Mouse (Mus musculus): ENCODE data around the gene Sept9. TPM values are rescaled to one million over a fixed set of nuclear protein-coding genes. Genes with fewer than 3 reads are reported as not detected.

Gene Sept9
- polyA plus RNA-seq, 1 experiment from 2014 or later = 125 TPM

- no peaks in the 10 kb centered on the region for H3K9me3 ChIP-seq
- peak; percentile 66 for ATAC-seq
- H3K4me1 ChIP-seq (replicated peaks) = no peaks in the 10 kb centered on the region
- H3K9ac ChIP-seq (replicated peaks) = no peak overlapping the region
- no peak overlapping the region for H3K4me3 ChIP-seq (replicated peaks)
- H3K27me3 ChIP-seq = no peaks in the 10 kb centered on the region
- WGBS = 36% methylated on average over 8 of the region's 8 CpGs
- no peak overlapping the region for H3K4me2 ChIP-seq (replicated peaks)
- H3K36me3 ChIP-seq = peaks cover 96% of the 10 kb centered on the region
- H3K27ac ChIP-seq = no peak overlapping the region
Observed at GRCm38 (mm10) chr11:117357916-117358639, 158.6 kb downstream of the Sept9 start.

- no peak overlapping the region for H3K4me3 ChIP-seq (replicated peaks)
- no peak overlapping the region for H3K27ac ChIP-seq
- H3K36me3 ChIP-seq = peaks cover 89% of the 10 kb centered on the region
- WGBS = 83% methylated on average over 10 of the region's 10 CpGs
- H3K27me3 ChIP-seq = no peaks in the 10 kb centered on the region
- ATAC-seq = no peak
- H3K4me2 ChIP-seq (replicated peaks) = no peak overlapping the region
- no peak overlapping the region for H3K9ac ChIP-seq (replicated peaks)
- no peaks in the 10 kb centered on the region for H3K9me3 ChIP-seq
- no peaks in the 10 kb centered on the region for H3K4me1 ChIP-seq (replicated peaks)
Observed at GRCm38 (mm10) chr11:117359161-117359560, 159.7 kb downstream of the Sept9 start.

- Histone ChIP-seq H3K9ac (replicated peaks) (no peak overlapping the region), H3K4me3 (replicated peaks) (no peak overlapping the region), H3K27me3 (no peaks in the 10 kb centered on the region), H3K4me2 (replicated peaks) (no peak overlapping the region), H3K4me1 (replicated peaks) (no peaks in the 10 kb centered on the region), H3K9me3 (no peaks in the 10 kb centered on the region), H3K27ac (no peak overlapping the region), H3K36me3 (peaks cover 82% of the 10 kb centered on the region)
- WGBS = 73% methylated on average over 5 of the region's 5 CpGs
- no peak for ATAC-seq
Observed at GRCm38 (mm10) chr11:117359870-117360269, 160.4 kb downstream of the Sept9 start.

- Histone ChIP-seq H3K9me3 (no peaks in the 10 kb centered on the region), H3K9ac (replicated peaks) (no peak overlapping the region), H3K27me3 (no peaks in the 10 kb centered on the region), H3K27ac (no peak overlapping the region), H3K4me3 (replicated peaks) (no peak overlapping the region), H3K4me1 (replicated peaks) (no peaks in the 10 kb centered on the region), H3K36me3 (peaks cover 75% of the 10 kb centered on the region), H3K4me2 (replicated peaks) (no peak overlapping the region)
- 76% methylated on average over 7 of the region's 7 CpGs for WGBS
- no peak for ATAC-seq
Observed at GRCm38 (mm10) chr11:117360561-117360960, 161.1 kb downstream of the Sept9 start.

- Histone ChIP-seq H3K27me3 (no peaks in the 10 kb centered on the region), H3K4me2 (replicated peaks) (no peak overlapping the region), H3K9me3 (no peaks in the 10 kb centered on the region), H3K4me1 (replicated peaks) (no peaks in the 10 kb centered on the region), H3K36me3 (peaks cover 57% of the 10 kb centered on the region), H3K27ac (no peak overlapping the region), H3K4me3 (replicated peaks) (no peak overlapping the region), H3K9ac (replicated peaks) (no peak overlapping the region)
- ATAC-seq = no peak
- 89% methylated on average over 2 of the region's 2 CpGs for WGBS
Observed at GRCm38 (mm10) chr11:117362307-117362706, 162.8 kb downstream of the Sept9 start.

GRCm38 (mm10) chr11:117363918-117364317 is 164.5 kb downstream of the Sept9 start:
- no peaks in the 10 kb centered on the region for H3K27me3 ChIP-seq
- H3K4me1 ChIP-seq (replicated peaks) = no peaks in the 10 kb centered on the region
- H3K9me3 ChIP-seq = no peaks in the 10 kb centered on the region
- H3K4me2 ChIP-seq (replicated peaks) = no peak overlapping the region
- peaks cover 44% of the 10 kb centered on the region for H3K36me3 ChIP-seq
- no peak overlapping the region for H3K27ac ChIP-seq
- no peak overlapping the region for H3K9ac ChIP-seq (replicated peaks)
- 70% methylated on average over 3 of the region's 3 CpGs for WGBS
- no peak overlapping the region for H3K4me3 ChIP-seq (replicated peaks)
- no peak for ATAC-seq

- no peak for ATAC-seq
- H3K27me3 ChIP-seq = no peaks in the 10 kb centered on the region
- H3K4me1 ChIP-seq (replicated peaks) = no peaks in the 10 kb centered on the region
- WGBS = 14% methylated on average over 3 of the region's 3 CpGs
- H3K9ac ChIP-seq (replicated peaks) = no peak overlapping the region
- peaks cover 19% of the 10 kb centered on the region for H3K36me3 ChIP-seq
- no peaks in the 10 kb centered on the region for H3K9me3 ChIP-seq
- H3K27ac ChIP-seq = no peak overlapping the region
- H3K4me2 ChIP-seq (replicated peaks) = no peak overlapping the region
- no peak overlapping the region for H3K4me3 ChIP-seq (replicated peaks)
Observed at GRCm38 (mm10) chr11:117366426-117366825, 167.0 kb downstream of the Sept9 start.

- no peak overlapping the region for H3K4me3 ChIP-seq (replicated peaks)
- no peaks in the 10 kb centered on the region for H3K9me3 ChIP-seq
- no peaks in the 10 kb centered on the region for H3K4me1 ChIP-seq (replicated peaks)
- 84% methylated on average over 7 of the region's 7 CpGs for WGBS
- H3K9ac ChIP-seq (replicated peaks) = no peak overlapping the region
- H3K27me3 ChIP-seq = no peaks in the 10 kb centered on the region
- no peak for ATAC-seq
- H3K4me2 ChIP-seq (replicated peaks) = no peak overlapping the region
- no peak overlapping the region for H3K27ac ChIP-seq
- peaks cover 14% of the 10 kb centered on the region for H3K36me3 ChIP-seq
Observed at GRCm38 (mm10) chr11:117366861-117367357, 167.4 kb downstream of the Sept9 start.

GRCm38 (mm10) chr11:117367937-117368336 is 168.5 kb downstream of the Sept9 start:
- Histone ChIP-seq H3K27ac (no peak overlapping the region), H3K9ac (replicated peaks) (no peak overlapping the region), H3K36me3 (0 out of 2 replicates have a peak, but pooled peaks cover 5% of the 10 kb centered on the region), H3K4me1 (replicated peaks) (no peaks in the 10 kb centered on the region), H3K9me3 (no peaks in the 10 kb centered on the region), H3K4me2 (replicated peaks) (no peak overlapping the region), H3K4me3 (replicated peaks) (no peak overlapping the region), H3K27me3 (no peaks in the 10 kb centered on the region)
- 85% methylated on average over 6 of the region's 6 CpGs for WGBS
- no peak for ATAC-seq

- H3K4me2 ChIP-seq (replicated peaks) = no peak overlapping the region
- 87% methylated on average over 5 of the region's 5 CpGs for WGBS
- no peak overlapping the region for H3K27ac ChIP-seq
- H3K4me3 ChIP-seq (replicated peaks) = no peak overlapping the region
- H3K4me1 ChIP-seq (replicated peaks) = peaks cover 10% of the 10 kb centered on the region
- no peak overlapping the region for H3K9ac ChIP-seq (replicated peaks)
- no peaks in the 10 kb centered on the region for H3K36me3 ChIP-seq
- no peaks in the 10 kb centered on the region for H3K9me3 ChIP-seq
- H3K27me3 ChIP-seq = peaks cover under 1% of the 10 kb centered on the region; the same call in 1 of the 2 replicates
- ATAC-seq = no peak
Observed at GRCm38 (mm10) chr11:117369347-117369746, 169.9 kb downstream of the Sept9 start.

GRCm38 (mm10) chr11:117370262-117370850 is 170.9 kb downstream of the Sept9 start:
- H3K4me1 ChIP-seq (replicated peaks) = peaks cover 14% of the 10 kb centered on the region
- no peaks in the 10 kb centered on the region for H3K9me3 ChIP-seq
- H3K36me3 ChIP-seq = no peaks in the 10 kb centered on the region
- H3K27ac ChIP-seq = no peak overlapping the region
- H3K27me3 ChIP-seq = peaks cover 6% of the 10 kb centered on the region; the same call in 1 of the 2 replicates
- no peak overlapping the region for H3K4me3 ChIP-seq (replicated peaks)
- H3K4me2 ChIP-seq (replicated peaks) = no peak overlapping the region
- H3K9ac ChIP-seq (replicated peaks) = no peak overlapping the region
- 72% methylated on average over 5 of the region's 5 CpGs for WGBS
- ATAC-seq = no peak

- Histone ChIP-seq H3K4me2 (replicated peaks) (no peak overlapping the region), H3K27ac (no peak overlapping the region), H3K4me1 (replicated peaks) (peaks cover 14% of the 10 kb centered on the region), H3K27me3 (peaks cover 6% of the 10 kb centered on the region; the same call in 1 of the 2 replicates), H3K4me3 (replicated peaks) (no peak overlapping the region), H3K9ac (replicated peaks) (no peak overlapping the region), H3K9me3 (no peaks in the 10 kb centered on the region), H3K36me3 (no peaks in the 10 kb centered on the region)
- WGBS = 89% methylated on average over 10 of the region's 10 CpGs
- ATAC-seq = no peak
Observed at GRCm38 (mm10) chr11:117372537-117372936, 173.1 kb downstream of the Sept9 start.

All from midbrain, embryonic 13.5 days (tissue).